Mouse (Mus musculus): ENCODE data around the gene Hmcn2. TPM values are rescaled to one million over a fixed set of nuclear protein-coding genes. Genes with fewer than 3 reads are reported as not detected.

Gene Hmcn2
- polyA plus RNA-seq, 1 experiment: not detected

GRCm38 (mm10) chr2:31418021-31418420 lies 103.8 kb downstream of the Hmcn2 start:
- Histone ChIP-seq H3K4me1 (ENCODE audit: control insufficient read depth, insufficient read depth, low read length) (no peaks in the 10 kb centered on the region), H3K27ac (ENCODE audit: insufficient read depth, low read depth, low read length) (no peak overlapping the region), H3K4me3 (ENCODE audit: insufficient read depth, low read depth, low read length) (no peak overlapping the region)
- TF ChIP-seq CTCF (IDR thresholded peaks at IDR 0.05; ENCODE audit: insufficient read depth, low read depth, low read length) (no peak), POLR2A (IDR thresholded peaks at IDR 0.05; ENCODE audit: insufficient read depth, low read depth, low read length) (no peak)
- WGBS: 91% methylated on average over 5 of the region's 5 CpGs

DNA sequence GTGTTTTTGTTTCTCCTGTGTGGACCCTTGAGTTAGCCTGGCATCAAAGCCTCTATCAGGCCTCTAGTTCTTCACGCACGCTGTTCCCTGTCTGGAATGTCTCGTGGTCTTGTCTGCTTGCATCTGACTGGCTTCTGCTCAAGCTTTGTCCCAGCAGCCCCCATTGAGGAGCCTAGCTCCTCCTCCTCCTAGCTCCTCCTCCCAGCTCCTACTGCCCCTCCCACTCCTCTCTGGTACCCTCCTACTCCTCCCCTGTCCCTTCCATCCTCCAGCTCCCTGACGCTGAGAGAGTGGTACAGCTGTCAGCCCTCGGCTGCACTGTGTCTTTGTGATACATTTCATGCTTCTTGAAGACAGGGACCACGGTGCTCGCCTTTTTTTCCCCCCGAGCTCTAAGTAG lies 104.4 kb downstream of the Hmcn2 start:
- H3K4me1 ChIP-seq (ENCODE audit: control insufficient read depth, insufficient read depth, low read length): no peaks in the 10 kb centered on the region
- H3K27ac ChIP-seq (ENCODE audit: insufficient read depth, low read depth, low read length): no peak overlapping the region
- no peak for TF ChIP-seq POLR2A (IDR thresholded peaks at IDR 0.05; ENCODE audit: insufficient read depth, low read depth, low read length)
- no peak for TF ChIP-seq CTCF (IDR thresholded peaks at IDR 0.05; ENCODE audit: insufficient read depth, low read depth, low read length)
- WGBS: 56% methylated on average over 8 of the region's 8 CpGs
- H3K4me3 ChIP-seq (ENCODE audit: insufficient read depth, low read depth, low read length): no peak overlapping the region

- WGBS: 80% methylated on average over 6 of the region's 6 CpGs
- H3K27ac ChIP-seq (ENCODE audit: insufficient read depth, low read depth, low read length): no peak overlapping the region
- TF ChIP-seq CTCF (IDR thresholded peaks at IDR 0.05; ENCODE audit: insufficient read depth, low read depth, low read length) (no peak), POLR2A (IDR thresholded peaks at IDR 0.05; ENCODE audit: insufficient read depth, low read depth, low read length) (no peak)
- no peak overlapping the region for H3K4me3 ChIP-seq (ENCODE audit: insufficient read depth, low read depth, low read length)
- H3K4me1 ChIP-seq (ENCODE audit: control insufficient read depth, insufficient read depth, low read length): no peaks in the 10 kb centered on the region
Measured at GRCm38 (mm10) chr2:31420914-31421313, 106.7 kb downstream of the Hmcn2 start.

- no peak overlapping the region for H3K27ac ChIP-seq (ENCODE audit: insufficient read depth, low read depth, low read length)
- TF ChIP-seq CTCF (IDR thresholded peaks at IDR 0.05; ENCODE audit: insufficient read depth, low read depth, low read length) (no peak), POLR2A (IDR thresholded peaks at IDR 0.05; ENCODE audit: insufficient read depth, low read depth, low read length) (no peak)
- no peaks in the 10 kb centered on the region for H3K4me1 ChIP-seq (ENCODE audit: control insufficient read depth, insufficient read depth, low read length)
- H3K4me3 ChIP-seq (ENCODE audit: insufficient read depth, low read depth, low read length): no peak overlapping the region
- 75% methylated on average over 6 of the region's 6 CpGs for WGBS
Measured at GRCm38 (mm10) chr2:31422576-31422975, 108.4 kb downstream of the Hmcn2 start.

- Histone ChIP-seq H3K4me3 (ENCODE audit: insufficient read depth, low read depth, low read length) (no peak overlapping the region), H3K27ac (ENCODE audit: insufficient read depth, low read depth, low read length) (no peak overlapping the region), H3K4me1 (ENCODE audit: control insufficient read depth, insufficient read depth, low read length) (no peaks in the 10 kb centered on the region)
- 44% methylated on average over 5 of the region's 5 CpGs for WGBS
- TF ChIP-seq CTCF (IDR thresholded peaks at IDR 0.05; ENCODE audit: insufficient read depth, low read depth, low read length): no peak
- no peak for TF ChIP-seq POLR2A (IDR thresholded peaks at IDR 0.05; ENCODE audit: insufficient read depth, low read depth, low read length)
Measured at GRCm38 (mm10) chr2:31431477-31431876, 117.3 kb downstream of the Hmcn2 start.

DNA sequence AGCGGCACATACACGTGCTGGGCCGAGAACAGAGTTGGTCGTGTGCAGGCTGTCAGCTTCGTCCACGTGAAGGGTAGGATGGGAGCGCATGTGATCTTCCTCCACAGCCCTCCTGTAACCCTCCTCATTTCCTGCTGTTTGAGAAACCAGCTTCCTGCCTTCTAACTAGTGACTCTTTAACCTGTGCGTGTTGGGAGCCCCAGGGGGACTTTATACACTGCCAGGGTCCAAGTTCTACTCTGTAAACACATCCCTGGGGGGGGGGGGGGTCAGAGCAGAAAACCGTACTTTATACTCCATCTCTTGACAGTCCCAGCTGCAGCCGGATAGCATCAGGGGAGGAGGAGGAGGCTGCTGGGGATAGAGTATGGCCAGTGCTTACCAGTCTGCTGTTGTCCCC lies 120.5 kb downstream of the Hmcn2 start:
- Histone ChIP-seq H3K4me3 (ENCODE audit: insufficient read depth, low read depth, low read length) (no peak overlapping the region), H3K4me1 (ENCODE audit: control insufficient read depth, insufficient read depth, low read length) (no peaks in the 10 kb centered on the region), H3K27ac (ENCODE audit: insufficient read depth, low read depth, low read length) (no peak overlapping the region)
- 87% methylated on average over 10 of the region's 10 CpGs for WGBS
- no peak for TF ChIP-seq CTCF (IDR thresholded peaks at IDR 0.05; ENCODE audit: insufficient read depth, low read depth, low read length)

GRCm38 (mm10) chr2:31435567-31435966 lies 121.4 kb downstream of the Hmcn2 start:
- Histone ChIP-seq H3K27ac (ENCODE audit: insufficient read depth, low read depth, low read length) (no peak overlapping the region), H3K4me1 (ENCODE audit: control insufficient read depth, insufficient read depth, low read length) (no peaks in the 10 kb centered on the region), H3K4me3 (ENCODE audit: insufficient read depth, low read depth, low read length) (no peak overlapping the region)
- no peak for TF ChIP-seq POLR2A (IDR thresholded peaks at IDR 0.05; ENCODE audit: insufficient read depth, low read depth, low read length)
- TF ChIP-seq CTCF (IDR thresholded peaks at IDR 0.05; ENCODE audit: insufficient read depth, low read depth, low read length): peak; percentile 14; the same call in 1 of the 2 replicates
- WGBS: 48% methylated on average over 6 of the region's 6 CpGs

GRCm38 (mm10) chr2:31437480-31438245 lies 123.4 kb downstream of the Hmcn2 start:
- TF ChIP-seq CTCF (IDR thresholded peaks at IDR 0.05; ENCODE audit: insufficient read depth, low read depth, low read length) (no peak), POLR2A (IDR thresholded peaks at IDR 0.05; ENCODE audit: insufficient read depth, low read depth, low read length) (no peak)
- Histone ChIP-seq H3K4me1 (ENCODE audit: control insufficient read depth, insufficient read depth, low read length) (peaks cover 5% of the 10 kb centered on the region), H3K4me3 (ENCODE audit: insufficient read depth, low read depth, low read length) (no peak overlapping the region), H3K27ac (ENCODE audit: insufficient read depth, low read depth, low read length) (no peak overlapping the region)
- WGBS: 92% methylated on average over 14 of the region's 14 CpGs

DNA sequence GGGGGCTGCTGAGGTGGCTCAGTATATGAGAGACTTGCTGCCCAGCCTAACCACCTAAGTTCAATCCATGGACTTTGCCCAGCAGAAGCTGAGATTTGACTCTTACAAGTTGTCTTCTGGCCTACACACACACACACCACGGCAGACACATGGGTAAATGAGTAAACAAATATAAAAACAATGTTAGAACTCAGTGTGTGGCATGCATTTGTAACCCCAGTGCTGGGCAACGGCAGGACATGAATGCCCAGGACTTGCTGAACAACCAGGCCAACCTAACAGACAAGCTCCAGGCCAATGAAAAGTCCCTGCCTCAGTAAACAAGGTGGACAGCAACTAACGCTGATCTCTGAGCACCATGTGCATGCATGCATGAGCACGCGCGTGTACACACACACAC lies 125.4 kb downstream of the Hmcn2 start:
- 77% methylated on average over 6 of the region's 6 CpGs for WGBS
- H3K4me1 ChIP-seq (ENCODE audit: control insufficient read depth, insufficient read depth, low read length): peaks cover 9% of the 10 kb centered on the region
- H3K27ac ChIP-seq (ENCODE audit: insufficient read depth, low read depth, low read length): no peak overlapping the region
- no peak for TF ChIP-seq POLR2A (IDR thresholded peaks at IDR 0.05; ENCODE audit: insufficient read depth, low read depth, low read length)
- no peak for TF ChIP-seq CTCF (IDR thresholded peaks at IDR 0.05; ENCODE audit: insufficient read depth, low read depth, low read length)
- H3K4me3 ChIP-seq (ENCODE audit: insufficient read depth, low read depth, low read length): no peak overlapping the region
